Mouse (Mus musculus): Measurements from ENCODE around the gene Ogn. TPM values are rescaled to one million over a fixed set of nuclear protein-coding genes. Genes with fewer than 3 reads are reported as not detected.

Ogn gene
- total RNA-seq, 4 experiments from 2014 or later = 6.3 to 8.9 (median 8.3) TPM

DNA sequence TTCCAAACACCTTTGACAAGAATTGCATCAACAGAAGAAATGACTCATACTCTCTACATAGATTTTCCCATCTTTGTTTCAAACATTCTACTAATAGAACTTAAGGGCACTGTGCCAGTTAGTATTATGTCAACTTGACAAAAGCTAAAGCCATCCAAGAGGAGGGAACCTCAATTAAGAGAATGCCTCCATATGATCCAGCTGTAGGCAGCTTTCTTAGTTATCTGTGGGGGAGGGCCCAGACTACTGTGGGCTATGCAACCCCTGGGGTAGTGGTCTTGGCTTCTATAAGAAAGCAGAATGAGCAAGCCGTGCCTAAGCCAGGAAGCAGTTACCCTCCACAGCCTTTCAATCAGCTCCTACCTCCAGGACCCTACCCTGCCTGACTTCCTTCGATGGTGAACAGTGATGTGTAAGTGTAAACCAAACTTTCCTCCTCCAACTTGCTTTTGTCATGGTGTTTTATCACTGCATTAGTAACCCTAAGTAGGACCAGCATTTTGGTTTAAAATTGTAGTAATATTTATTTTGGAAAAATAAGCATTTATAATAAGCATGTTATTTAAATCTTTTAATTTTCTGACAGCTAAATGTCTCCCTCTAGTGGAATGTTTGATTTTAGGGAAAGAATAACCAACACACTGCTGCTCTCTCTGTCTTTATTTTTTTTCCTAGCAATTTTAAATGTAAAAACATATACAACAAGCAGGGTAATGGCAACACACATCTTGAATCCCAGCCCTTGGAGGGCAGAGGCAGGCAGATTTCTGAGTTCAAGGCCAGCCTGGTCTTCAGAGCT, 37.1 kb downstream of the Ogn start:
- DNase-seq (ENCODE audit: low spot score in 2 of 2) = no peak

DNA sequence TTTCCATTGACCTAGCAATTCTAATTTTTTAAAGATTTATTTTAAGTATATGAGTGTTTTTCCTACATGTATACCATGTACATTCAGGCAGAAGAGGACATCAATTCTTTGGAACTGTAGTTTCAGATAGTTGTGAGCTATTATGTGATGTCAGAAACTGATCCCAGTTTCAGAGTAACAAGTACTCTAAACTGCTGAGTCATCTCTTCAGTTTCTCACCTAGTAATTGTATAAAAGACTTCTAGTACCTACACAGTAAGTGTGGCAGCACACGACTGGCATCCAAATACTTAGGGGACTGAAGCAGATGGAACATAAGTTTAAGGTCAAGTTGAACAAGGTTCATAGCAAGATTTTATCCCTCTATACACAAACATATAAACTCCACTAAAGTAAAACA, 38.2 kb downstream of the Ogn start:
- DNase-seq (ENCODE audit: low spot score in 2 of 2) = no peak

DNA sequence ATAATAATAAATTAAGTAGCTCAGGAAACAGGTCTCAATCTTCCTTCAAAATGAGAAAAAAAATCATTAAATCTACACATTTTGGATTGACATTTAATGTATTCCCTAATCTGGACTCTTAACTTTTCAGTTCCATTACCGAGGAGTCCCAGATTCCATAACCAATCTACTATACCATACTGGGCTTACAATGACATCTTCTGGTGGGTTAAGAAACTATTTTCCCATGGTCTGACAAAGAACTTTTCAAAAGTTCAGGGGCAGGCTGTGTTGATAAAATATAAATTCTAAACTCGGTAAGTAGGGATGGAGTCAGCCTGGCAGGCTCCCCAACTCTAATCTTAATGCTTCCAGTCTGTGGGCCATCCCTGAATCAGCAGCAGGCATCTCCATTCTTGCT, 43.3 kb downstream of the Ogn start:
- DNase-seq (ENCODE audit: low spot score in 2 of 2) = no peak

DNA sequence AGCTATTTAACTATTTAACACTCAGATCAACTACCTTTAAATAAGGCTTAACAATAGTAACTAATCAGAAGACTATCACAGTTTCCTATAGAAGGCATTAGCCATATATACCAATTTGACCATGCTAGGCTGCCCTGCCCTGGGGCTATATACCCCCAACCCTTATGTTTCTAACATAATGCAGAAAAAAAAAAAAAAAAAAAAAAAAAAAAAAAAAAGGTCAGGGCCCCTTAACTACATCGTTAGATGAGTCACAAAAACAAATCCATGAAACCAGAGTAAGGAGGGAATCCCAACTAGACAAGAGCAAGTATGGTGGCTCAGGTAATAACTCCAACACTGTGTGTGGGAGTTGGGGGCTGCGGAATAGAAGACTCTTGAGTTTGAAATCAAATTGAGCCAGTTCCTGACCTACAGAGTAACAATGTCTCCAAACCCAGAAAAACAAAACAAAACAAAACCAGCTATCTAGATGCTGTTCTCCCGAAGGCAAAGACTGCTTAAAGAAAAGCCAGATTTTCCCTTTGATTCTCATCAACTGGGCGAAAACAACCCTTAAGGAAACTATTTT, 44.0 kb downstream of the Ogn start:
- DNase-seq (ENCODE audit: low spot score in 2 of 2) = no peak

DNA sequence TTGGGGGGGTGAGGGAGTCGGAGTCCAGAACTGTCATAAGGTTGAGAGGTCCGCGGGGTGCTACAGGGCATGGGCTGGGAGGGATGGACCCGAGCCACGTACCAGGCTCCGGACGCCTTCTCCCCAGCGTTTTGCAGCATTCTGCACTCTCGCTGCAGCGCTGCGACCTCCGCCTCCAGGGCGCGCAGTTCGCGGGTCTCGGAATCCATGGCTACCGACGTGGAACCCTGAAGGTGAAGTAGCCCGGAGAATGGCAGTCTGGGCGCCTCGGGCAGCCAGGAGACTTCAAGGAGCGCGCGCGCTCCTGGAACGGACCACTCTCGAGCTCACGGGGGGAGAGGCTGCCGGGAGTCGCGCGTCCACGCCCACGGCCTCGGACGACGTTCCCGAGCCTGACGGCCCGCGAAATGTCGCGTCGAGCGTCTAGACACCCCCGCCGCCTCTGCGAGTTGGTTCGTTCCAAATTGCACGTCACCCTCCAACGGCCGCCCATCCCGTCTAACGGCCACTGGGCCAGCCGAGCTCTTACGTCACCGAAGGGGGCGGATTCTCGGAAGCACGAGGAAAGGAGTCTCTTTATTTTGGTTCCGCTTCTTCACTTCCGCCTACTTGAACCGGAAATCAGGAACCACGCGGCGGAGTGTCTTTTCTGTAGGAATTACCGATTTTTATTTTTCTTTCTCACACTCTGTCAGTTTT, 44.8 kb downstream of the Ogn start, which contains the start of the genes Cenpp and Nol8:
Gene Cenpp, minus strand, starts transcription at position 305 of the 699 bp plus-strand sequence.
Gene Nol8, plus strand, starts transcription at position 598 of the 699 bp plus-strand sequence.
- DNase-seq (ENCODE audit: low spot score in 2 of 2) = peak; percentile 98 to 99

DNA sequence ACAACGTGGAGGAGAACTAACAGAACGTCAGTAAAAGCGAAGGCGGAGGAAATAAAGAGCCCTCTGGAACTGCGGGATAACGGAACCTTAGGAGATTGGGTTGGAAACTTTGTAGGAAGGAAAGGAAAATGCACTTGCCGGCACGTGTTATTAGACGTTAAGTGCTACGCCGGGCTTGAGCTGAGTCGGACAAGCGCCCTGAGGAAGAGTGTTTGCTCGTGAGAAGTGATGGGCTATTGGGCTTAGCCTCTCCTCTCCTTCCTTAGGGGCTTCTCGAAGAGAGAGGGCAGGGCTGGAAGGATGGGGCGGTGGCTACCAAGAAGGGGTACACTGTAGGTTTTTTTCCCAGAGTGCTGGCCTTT, 45.3 kb downstream of the Ogn start:
- no peak for DNase-seq (ENCODE audit: low spot score in 2 of 2)

Other genes starting within 250 kb of the Ogn start
- 10 to 100 TPM; 27.6 to 32.1 (median 30.7) TPM for gene Ippk, start 186.8 kb upstream of the Ogn start, total RNA-seq (2022)
- gene Tes3-ps, start 114.7 kb upstream of the Ogn start, total RNA-seq (2022) = 1 to 10 TPM in 3 of 4 experiments, under 1 TPM in 1; 0.79 to 2.0 (median 1.8) TPM
- 1 to 10 TPM; 6.6 to 9.4 (median 7.3) TPM for gene Ecm2, start 103.2 kb upstream of the Ogn start, total RNA-seq (2022)
- 1 to 10 TPM in 2 of 4 experiments, under 1 TPM in 2; 0.85 to 1.0 (median 0.99) TPM for gene Aspn, start 63.6 kb upstream of the Ogn start, total RNA-seq (2022)
- gene Omd, start 25.6 kb upstream of the Ogn start, total RNA-seq (2022) = 1 to 10 TPM in 2 of 4 experiments, under 1 TPM in 2; 0.94 to 1.1 (median 1.0) TPM
- 1 to 10 TPM; 1.6 to 2.2 (median 2.0) TPM for gene Cenpp, start 44.7 kb downstream of the Ogn start, total RNA-seq (2022)
- 10 to 100 TPM; 22.9 to 32.5 (median 27.7) TPM for gene Nol8, start 45.0 kb downstream of the Ogn start, total RNA-seq (2022)
- 10 to 100 TPM; 61.8 to 90.7 (median 70.2) TPM for gene Iars, start 74.1 kb downstream of the Ogn start, total RNA-seq (2022)
- not detected for gene Gm30302, start 191.0 kb downstream of the Ogn start, total RNA-seq (2022)

All from layer of hippocampus, adult 8-10 months (tissue).